Mouse (Mus musculus): ENCODE results near the gene Kif1bp. TPM values are rescaled to one million over a fixed set of nuclear protein-coding genes. Genes with fewer than 3 reads are reported as not detected.

Gene Kif1bp
- total and polyA plus RNA-seq, 2 experiments from 2014 or later: 23.9 to 28.2 TPM

Other genes starting within 250 kb of the Kif1bp start
- gene Hk1, start 198.5 kb downstream of the Kif1bp start, total RNA-seq (2014; rRNA removed; ENCODE audit: low replicate concordance): 100.0 and 140 TPM in 2 replicates
- gene Hk1, start 198.5 kb downstream of the Kif1bp start, polyA plus RNA-seq (2015; fragmentation: Nextera tagmentation; extraction: Ambion mirVana): 128 and 148 TPM in 2 replicates
- gene Hkdc1, start 156.0 kb downstream of the Kif1bp start, total RNA-seq (2014; rRNA removed; ENCODE audit: low replicate concordance): not detected in 2 replicates
- 0.03 TPM in 1 of 2 replicates, not detected in the other for gene Hkdc1, start 156.0 kb downstream of the Kif1bp start, polyA plus RNA-seq (2015; fragmentation: Nextera tagmentation; extraction: Ambion mirVana)
- gene 4930507D05Rik, start 129.0 kb downstream of the Kif1bp start, total RNA-seq (2014; rRNA removed; ENCODE audit: low replicate concordance): 0.15 and 3.2 TPM in 2 replicates
- 0.19 and 0.36 TPM in 2 replicates for gene 4930507D05Rik, start 129.0 kb downstream of the Kif1bp start, polyA plus RNA-seq (2015; fragmentation: Nextera tagmentation; extraction: Ambion mirVana)
- gene Supv3l1, start 128.7 kb downstream of the Kif1bp start, total RNA-seq (2014; rRNA removed; ENCODE audit: low replicate concordance): 34.1 and 35.9 TPM in 2 replicates
- 23.2 and 26.3 TPM in 2 replicates for gene Supv3l1, start 128.7 kb downstream of the Kif1bp start, polyA plus RNA-seq (2015; fragmentation: Nextera tagmentation; extraction: Ambion mirVana)
- 46.5 and 51.0 TPM in 2 replicates for gene Vps26a, start 91.7 kb downstream of the Kif1bp start, total RNA-seq (2014; rRNA removed; ENCODE audit: low replicate concordance)
- 75.5 and 78.5 TPM in 2 replicates for gene Vps26a, start 91.7 kb downstream of the Kif1bp start, polyA plus RNA-seq (2015; fragmentation: Nextera tagmentation; extraction: Ambion mirVana)
- gene Srgn, start 51.0 kb downstream of the Kif1bp start, total RNA-seq (2014; rRNA removed; ENCODE audit: low replicate concordance): 16.4 and 16.8 TPM in 2 replicates
- 19.1 and 21.8 TPM in 2 replicates for gene Srgn, start 51.0 kb downstream of the Kif1bp start, polyA plus RNA-seq (2015; fragmentation: Nextera tagmentation; extraction: Ambion mirVana)
- gene Ddx21, start 23.8 kb upstream of the Kif1bp start, total RNA-seq (2014; rRNA removed; ENCODE audit: low replicate concordance): 11.4 and 12.1 TPM in 2 replicates
- 7.2 and 8.8 TPM in 2 replicates for gene Ddx21, start 23.8 kb upstream of the Kif1bp start, polyA plus RNA-seq (2015; fragmentation: Nextera tagmentation; extraction: Ambion mirVana)
- gene Ddx50, start 72.8 kb upstream of the Kif1bp start, total RNA-seq (2014; rRNA removed; ENCODE audit: low replicate concordance): 40.2 and 56.5 TPM in 2 replicates
- gene Ddx50, start 72.8 kb upstream of the Kif1bp start, polyA plus RNA-seq (2015; fragmentation: Nextera tagmentation; extraction: Ambion mirVana): 79.0 and 79.4 TPM in 2 replicates
- gene Stox1, start 147.7 kb upstream of the Kif1bp start, total RNA-seq (2014; rRNA removed; ENCODE audit: low replicate concordance): 0.04 TPM in 1 of 2 replicates, not detected in the other
- 0.96 and 1.1 TPM in 2 replicates for gene Stox1, start 147.7 kb upstream of the Kif1bp start, polyA plus RNA-seq (2015; fragmentation: Nextera tagmentation; extraction: Ambion mirVana)
- gene Ccar1, start 213.8 kb upstream of the Kif1bp start, total RNA-seq (2014; rRNA removed; ENCODE audit: low replicate concordance): 59.2 and 96.8 TPM in 2 replicates
- 56.9 and 59.0 TPM in 2 replicates for gene Ccar1, start 213.8 kb upstream of the Kif1bp start, polyA plus RNA-seq (2015; fragmentation: Nextera tagmentation; extraction: Ambion mirVana)

Data from heart, postnatal 0 days (tissue).